Mouse (Mus musculus) megakaryocyte, adult 5-6 weeks (primary cell): ENCODE data around the gene Dlx1. TPM values are rescaled to one million over a fixed set of nuclear protein-coding genes. Genes with fewer than 3 reads are reported as not detected.

Experiments used
- ATAC-seq: 2 replicates; pipeline ENCODE4 v1.8.0; 2016; ENCODE audit warnings: mild to moderate bottlenecking, inconsistent platforms; ENCODE audit not compliant: poor library complexity, severe bottlenecking
- total RNA-seq, 2 experiments: library from RNA; stranded (forward) in 1 of 2; stranded (reverse) in 1 of 2; fragments of 153-499, 151-499 nt in 1 of 2; fragments of 221-1000, 200-1000 nt in 1 of 2; gene quantifications; 2 replicates each; pipeline versions ENCODE4 v1.2.3 to v1.2.4; 2015 to 2017

The Dlx1 gene
- total RNA-seq (2015), result not detected in 2 replicates
- not detected in 2 replicates for total RNA-seq (2017)

DNA sequence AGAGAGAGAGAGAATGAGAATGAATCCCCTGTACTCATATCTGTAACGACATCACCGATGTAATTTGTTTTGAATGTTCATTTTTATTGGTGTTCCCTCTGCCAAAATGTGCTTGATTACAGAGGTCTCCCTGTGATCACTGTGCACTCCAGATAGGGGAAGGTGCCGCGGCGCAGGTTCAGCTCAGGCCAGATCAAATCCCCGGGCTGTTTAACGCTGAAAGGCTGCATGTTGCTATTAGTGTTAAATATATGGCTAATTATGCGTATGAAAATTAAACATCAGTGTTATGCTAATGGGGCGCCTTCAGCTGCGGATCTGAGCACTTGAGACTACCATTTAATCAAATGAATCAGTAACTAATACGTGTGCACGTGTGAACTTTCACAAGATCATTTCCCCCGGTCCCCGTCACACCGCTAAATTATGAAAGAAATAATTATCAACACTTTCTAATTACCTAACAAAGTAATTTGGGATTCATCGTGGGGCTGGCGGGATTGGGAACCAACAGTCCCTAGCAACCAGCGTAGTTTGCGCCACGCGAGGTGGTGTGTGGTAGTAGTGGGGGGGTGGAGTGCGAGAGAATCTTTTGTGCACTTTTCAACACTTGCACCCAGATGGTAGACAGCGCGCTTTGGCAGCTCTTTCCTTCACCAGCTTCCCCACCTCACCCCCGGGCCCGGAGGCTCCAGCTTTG lies at the start of gene Dlx1:
Gene Dlx1, plus strand, starts transcription at position 100 of the 700 bp plus-strand sequence.
- no peak for ATAC-seq

DNA sequence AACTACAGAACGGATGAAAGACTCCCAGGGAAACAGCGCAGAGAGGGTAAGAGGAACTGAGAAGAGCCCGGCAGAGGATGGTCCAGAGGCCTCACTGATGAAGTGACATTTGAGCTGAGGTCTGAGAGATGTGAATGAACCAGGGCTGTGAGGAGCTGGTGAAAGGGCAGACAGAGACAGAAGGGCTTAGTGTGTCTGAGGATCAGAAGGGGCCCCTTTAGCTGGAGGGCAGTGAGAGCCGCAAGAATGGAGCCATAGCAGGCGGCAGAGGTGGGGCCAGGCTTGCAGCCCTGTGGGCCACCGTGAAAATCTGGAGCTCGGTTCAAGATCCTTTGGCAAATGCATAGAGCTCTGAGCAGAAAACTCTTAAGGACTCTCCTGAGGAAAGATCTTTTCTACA lies 48.0 kb upstream of the Dlx1 start:
- ATAC-seq, result no peak

DNA sequence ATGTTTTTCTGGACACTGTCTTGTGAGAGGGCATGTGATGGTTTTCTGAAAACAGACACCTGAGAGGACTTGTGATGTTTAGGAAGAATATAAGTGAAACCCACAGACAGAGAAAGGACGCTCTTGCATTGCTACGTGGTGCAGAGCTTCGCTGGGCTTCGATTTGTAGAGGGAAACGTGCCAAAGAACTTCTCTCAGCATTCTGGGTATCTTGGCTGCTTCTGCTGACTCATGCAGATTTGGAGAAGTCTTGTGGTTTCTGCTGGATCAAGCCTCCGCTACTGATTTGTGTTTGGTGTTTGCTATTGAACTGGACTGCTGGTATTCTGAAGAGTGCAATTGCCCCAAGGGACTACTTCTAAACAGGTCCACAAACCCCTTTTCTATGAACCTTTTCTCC lies 46.1 kb upstream of the Dlx1 start:
- peak; percentile 75 for ATAC-seq

DNA sequence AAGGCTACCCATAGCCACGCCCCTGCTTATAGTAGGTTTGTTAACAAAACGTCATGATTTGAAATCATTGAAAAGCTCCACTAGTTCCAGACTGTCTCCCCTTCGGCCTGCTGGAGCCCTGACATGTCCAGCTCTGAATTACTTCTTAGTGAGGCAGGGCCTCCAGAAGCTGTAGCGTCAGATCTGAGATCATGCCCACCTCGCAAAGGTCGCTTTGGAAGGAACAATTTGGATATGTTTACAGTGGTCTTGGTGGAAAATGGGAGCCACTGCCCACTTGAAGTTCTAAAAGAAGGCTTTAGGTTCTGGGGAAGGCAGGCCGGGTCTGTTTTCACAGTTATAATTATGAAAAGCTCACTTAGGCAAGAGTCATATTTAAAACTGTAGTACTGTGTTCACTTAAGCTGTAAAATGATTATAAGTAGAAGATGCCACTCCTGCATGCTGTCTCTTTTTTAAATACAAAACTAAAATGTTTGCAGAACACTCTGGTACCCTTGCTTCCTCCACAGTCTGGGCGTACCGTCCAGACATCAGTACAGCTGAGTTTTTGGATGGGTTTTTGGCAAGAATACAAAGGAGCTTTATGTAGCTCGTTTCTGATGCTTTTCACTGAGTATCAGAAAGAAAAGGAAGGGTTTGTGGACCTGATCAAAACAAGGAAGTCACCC lies 44.7 kb upstream of the Dlx1 start:
- ATAC-seq, result no peak

DNA sequence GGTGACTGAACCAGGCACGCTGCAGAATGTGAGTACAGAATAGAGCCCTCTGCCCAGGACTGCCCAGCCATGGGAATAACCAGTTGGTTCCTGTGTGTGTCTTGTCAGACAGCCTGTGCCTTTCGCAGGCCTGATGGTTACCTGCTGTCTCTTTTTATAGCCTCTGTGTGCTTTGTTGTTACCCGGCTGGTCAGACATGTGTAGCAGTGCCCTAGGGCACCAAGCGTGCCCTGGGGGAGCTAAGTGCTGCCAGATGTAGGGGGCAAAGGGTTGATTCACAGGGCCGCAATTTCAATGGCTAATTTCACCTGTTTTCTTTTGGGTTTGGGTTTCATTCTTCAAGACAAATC lies 44.2 kb upstream of the Dlx1 start:
- no peak for ATAC-seq

DNA sequence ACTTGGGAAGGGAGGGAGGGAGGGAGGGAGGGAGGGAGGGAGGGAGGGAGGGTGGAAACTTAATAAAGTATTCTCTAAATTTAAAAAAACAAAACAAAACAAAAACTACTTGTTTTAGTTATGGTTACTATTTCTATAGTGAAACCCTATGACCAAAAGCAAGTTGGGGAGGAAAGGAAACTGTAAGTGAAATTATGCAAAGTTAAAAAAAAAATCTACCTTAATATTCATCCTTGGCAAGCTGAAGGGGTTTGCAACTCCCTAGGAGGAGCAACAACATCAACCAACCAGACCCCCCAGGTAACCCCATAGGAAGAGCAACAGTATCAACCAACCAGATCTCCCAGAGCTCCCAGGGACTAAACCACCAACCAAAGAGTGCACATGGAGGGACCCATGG lies 36.6 kb upstream of the Dlx1 start:
- ATAC-seq, result no peak

DNA sequence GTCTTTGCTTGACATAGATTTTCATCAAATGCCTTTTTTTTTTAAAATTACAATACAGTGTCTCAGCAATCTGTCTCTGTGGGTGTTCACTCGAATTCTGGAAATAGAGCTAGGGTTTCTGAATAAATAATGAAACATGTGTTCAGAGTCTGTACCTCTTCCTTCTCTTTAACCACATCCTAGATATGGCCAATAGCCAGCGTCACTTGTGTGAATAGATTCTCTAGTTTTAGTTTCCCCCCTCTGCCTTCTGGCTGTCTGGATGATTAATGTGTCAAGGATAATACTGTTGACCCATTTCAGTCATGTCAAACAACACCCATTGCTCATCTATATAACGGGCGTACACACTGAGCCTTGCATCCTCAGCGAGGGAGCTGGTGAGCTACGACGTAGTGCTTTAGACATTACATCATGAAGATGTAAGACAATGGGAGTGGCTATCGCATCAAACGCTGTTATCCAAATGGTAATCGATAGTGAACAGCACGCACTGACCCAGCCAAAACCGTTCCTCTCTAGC lies 34.7 kb upstream of the Dlx1 start:
- ATAC-seq, result no peak

DNA sequence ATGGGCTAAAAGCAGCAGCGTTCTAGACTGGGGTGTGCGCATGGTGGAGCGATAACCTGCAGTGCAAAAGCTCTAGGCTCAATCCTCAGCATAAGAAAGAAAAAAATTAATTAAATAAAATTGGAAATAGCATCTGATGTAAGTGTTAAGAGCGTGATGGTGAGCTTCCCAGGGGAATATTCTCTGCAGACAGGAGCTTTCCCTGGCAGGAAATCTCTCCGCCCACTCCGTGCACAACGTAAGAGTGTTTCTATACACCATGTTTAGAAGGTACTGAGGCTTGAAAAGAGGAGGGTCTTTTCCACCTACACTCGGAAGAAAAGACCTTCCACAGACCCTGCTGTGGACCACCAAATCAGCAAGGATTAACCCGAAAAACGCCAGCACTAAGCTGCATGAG lies 33.4 kb upstream of the Dlx1 start:
- ATAC-seq, result no peak

DNA sequence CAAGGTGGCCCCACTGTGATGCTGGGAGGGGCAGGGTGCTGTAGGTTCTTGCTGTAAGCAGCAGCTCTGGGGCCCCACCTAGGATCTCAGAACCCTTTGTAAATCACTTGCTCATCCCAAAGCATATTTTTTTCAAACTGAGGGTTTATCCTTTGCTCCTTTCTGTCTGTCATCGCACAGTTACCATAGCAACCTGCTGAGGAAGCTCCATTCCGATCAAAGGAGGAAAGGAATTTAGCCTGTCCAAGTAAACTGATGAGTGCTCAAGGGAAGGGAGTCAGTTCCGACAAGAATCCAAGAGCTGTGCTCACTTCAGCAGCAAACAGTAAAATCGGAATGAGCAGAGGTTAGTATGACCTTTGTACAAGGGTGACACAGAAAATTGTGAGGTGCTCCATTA lies 32.9 kb upstream of the Dlx1 start:
- no peak for ATAC-seq

DNA sequence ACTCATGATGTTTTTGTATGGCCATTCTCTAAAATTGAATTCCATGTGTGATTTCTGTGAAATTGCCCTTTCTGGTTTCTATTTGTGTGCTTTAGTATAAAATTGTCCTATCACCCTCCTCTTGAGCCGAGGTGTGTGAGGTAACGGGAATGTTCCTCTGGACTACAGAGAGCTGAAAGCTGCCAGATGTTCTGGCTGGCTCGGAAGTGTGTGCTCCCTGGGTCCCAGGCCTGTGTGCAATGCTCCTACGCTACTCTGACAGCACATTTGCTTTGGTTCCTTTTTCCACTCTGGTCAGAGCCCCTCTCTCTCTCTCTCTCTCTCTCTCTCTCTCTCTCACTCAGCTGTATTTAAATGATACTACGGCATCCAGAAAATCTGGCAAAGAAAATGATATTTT lies 30.7 kb upstream of the Dlx1 start:
- no peak for ATAC-seq

DNA sequence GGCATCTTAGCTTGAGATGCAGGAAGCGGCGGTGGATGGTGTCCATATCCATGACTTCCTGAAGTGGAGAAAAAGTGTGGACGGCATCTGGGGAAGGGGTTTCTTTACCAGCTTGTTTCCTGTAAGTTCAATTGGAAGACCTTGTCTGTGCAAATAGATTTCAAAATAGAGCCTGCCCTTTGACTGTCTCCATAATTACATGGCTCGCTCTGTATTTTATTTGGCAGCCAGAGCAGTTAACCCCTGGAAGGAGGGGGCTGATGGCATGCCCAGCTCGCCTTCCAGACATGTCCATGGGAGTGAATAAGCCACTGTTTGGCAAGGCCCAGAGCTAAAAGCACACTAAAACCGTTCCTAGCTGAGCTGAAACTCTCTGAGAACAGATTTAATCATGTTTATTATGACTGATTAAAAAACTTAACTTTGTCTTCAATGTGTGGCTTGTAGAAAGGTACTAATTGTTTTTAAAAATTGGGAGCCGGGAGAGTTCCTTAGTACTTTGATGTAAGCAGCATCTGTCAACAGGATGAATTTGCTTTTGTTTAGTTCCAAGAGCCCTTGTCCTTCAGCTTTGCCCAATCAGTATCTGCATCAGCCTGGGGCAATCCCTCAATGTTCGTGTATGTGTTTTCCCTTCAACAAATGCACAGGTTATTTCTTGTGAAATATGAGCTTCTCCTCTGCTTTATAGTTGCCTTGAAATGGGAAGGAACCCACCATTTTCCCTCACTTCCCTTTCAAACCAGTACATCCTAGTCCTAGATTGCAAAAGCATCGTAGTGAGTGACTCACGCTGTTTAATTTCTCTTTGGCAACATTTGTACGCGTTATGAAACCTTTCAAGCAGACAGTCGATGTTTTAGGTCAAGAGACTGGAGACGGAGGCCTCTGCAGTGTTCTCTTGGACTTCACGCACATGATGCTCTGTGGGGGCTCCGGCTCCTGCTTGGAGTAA lies 28.4 kb upstream of the Dlx1 start:
- ATAC-seq, result peak; percentile 95

DNA sequence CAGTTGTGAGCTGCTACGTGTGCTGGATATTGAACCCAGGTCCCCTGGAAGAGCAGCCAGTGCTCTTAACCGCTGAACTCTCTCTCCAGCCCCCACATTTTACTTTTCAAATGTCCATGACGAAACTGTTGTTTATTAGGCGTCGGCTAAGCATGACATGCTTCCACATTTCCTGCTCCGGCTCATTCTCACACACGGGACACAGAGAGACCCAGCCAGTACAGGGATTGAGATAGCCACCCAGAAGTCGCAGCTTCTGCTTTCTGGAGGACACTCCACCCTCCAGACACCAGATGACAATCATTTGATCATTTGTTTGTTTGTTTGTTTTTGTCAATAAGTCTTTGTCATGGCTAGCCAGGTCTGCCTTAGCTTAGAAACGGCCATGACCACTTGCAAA lies 23.1 kb upstream of the Dlx1 start:
- ATAC-seq, result peak; percentile 68

DNA sequence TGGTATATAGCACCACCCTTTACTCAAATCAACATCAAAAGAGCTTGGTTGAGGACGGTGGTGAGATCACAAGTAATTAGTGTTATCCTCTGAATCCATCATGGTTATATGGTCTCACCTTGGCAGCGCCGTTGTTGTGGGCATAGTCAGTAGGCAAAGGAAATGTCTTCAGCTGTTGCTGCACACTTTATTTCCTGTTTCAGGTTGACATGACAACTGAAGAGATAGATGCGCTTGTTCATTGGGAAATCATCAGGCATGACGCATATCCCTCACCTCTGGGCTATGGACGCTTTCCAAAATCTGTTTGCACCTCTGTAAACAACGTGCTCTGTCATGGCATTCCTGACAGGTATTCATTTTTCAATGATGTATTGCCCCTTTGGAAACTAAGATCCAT lies 16.7 kb upstream of the Dlx1 start:
- peak; percentile 96 for ATAC-seq

DNA sequence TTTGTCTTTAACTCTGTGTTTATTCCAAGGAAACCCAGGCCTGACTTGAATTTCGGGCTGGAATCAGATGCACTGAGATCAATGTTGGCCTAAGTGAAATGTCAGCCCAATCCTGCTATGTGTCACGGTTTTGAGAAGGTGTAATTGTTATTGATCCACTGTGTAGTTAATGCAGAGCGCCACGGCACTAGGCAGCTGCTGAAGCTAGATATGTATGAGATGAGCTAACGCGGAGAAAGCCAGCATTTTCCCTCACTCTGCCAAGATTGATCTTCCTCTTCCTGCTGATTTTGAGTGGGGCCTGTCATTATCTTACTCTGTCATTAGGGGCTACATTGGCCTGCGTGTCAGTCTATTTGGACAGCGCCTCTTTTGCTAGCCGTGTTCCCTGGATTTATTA lies 15.6 kb upstream of the Dlx1 start:
- no peak for ATAC-seq

DNA sequence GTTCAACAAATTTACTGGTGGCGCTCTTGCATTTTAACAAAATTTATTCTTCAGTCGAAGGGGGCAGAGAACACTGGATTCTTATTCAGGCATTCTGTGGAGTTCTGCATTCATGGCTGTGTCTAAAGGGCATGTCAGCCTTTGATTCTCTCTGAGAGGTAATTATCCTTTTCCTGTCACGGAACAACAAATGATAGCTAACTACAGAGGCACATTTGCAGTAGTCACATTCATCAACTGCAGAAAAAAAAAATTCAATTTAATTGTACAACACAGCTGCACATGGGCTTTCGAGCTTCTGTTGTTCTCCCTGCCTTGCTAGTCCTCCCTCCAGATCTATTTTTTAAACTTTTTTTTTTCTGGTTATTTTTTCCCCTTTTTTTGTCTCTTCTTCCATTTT lies 10.9 kb upstream of the Dlx1 start:
- ATAC-seq, result no peak

DNA sequence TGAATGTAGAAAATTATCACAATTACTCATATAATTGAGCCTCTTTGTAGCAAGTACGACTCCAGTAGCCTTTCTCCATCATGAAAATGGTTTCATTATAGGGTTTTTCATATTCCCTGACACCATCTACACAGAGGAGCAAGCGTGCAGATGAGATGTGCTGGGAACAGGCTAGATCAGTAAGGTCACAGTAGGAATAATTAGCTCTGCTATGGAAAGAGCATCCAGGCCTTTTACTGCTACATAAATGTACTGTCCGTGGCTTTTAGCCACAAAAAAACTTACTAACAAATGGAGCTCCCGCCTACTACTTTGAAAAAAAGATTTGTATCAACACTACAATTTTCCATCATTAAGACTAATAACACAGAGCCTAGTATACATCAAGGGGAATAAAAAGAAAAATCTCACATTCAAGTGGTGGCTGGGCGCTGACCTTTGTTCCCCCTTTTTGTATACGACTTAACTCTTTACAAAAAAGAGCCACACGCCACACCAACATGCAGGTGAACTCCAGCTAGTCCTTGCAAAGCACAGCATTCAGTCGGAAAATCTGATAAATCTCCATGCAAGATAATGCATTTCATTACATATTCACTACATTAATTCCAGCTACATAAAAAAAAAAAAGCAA lies 10.3 kb upstream of the Dlx1 start:
- no peak for ATAC-seq

DNA sequence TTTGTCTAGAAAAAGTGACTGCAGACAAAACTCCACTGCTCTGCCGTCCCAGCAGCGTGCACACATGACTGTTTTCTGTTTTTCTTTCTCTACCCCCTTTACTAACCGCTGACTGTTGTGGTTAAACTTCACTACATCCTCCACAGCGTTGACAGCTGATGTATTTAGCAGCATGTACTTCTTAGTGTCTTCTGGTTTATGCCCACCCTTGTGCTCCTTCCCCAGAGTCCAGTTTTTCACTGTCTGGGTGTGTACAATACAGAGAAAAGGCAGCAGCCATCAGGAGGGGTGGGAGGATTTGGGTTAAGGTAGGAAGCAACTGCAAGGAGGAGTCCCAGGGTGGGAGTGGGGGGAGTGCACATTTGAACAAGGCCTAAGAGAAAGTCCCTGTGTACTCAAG lies 5.0 kb upstream of the Dlx1 start:
- ATAC-seq, result no peak

DNA sequence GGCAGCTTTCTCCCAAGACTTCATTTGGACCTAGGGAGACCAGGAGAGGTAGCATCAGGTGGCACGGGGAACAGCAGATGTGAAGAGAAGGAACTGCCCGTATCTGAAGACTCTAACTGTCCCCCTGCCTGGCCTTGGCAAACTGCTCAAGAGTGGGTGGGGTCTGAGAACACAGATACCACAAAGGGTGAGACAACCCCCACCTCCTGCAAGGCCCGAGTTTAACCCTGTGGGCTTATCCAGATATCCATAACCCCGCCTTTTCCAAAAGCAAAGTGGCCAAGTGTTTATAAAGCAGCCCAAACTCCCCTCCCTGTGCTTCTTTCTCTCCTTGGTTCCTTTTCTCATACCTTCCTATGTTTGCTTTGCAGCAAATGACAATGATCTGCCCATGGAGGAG lies 4.5 kb upstream of the Dlx1 start:
- no peak for ATAC-seq

DNA sequence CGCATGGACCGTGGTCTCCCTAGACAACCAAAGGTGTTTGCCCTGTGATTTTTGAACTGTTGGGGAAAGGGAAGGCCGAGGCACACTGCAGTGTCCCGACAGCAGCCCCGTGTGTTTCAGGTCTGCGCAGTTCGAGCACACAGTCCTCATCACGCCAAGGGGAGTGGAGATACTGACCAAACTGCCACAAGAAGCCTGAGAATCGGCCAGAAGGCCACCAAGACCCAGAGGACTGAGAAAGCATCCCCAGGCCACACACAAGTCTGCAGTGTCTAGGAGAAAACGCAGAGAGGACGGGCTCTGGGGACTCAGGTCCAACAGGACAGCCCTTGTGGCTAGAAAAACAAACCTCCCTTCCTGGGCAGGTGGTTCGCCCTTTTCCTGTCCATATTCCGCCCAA lies 3.1 kb upstream of the Dlx1 start:
- no peak for ATAC-seq

DNA sequence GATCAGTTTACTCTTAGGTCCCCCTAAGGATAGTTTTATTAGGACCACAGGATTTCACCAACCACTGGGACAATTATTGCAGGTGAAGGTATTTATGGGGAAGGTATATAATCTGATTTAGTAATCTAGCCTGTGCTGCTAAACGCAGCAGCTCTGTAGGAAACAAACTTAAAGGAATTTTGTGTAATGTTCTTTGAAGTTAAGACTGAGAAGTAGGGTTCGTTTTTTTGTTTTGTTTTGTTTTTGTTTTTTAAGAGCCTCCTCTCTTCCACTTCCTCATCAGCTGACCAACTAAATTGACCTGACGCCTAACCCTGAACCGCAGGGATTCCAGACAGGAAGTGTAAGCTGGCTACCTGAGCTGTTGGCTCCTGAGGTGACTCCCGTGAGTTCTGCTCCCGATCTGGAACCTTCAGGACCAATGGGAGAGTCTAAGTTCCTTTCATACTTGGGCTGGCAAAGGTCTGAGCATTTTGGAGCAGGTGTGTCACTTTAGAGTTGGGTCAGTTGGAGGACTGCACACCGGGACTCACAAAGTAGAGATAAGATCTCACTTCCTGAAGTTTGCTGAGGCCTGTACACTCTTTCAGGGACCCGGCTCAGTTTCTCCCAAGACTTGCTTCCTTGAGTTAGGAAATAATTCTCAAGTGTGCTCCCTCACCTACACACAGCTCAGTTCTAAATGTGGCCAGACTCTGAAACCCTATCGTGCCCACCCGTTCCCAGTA lies 1.2 kb upstream of the Dlx1 start:
- ATAC-seq, result no peak
